Mouse (Mus musculus) liver, embryonic 12.5 days (tissue): ENCODE measurements around the gene Magi2. TPM values are rescaled to one million over a fixed set of nuclear protein-coding genes. Genes with fewer than 3 reads are reported as not detected.

Experiments
- ATAC-seq: fragments of 200-750 bp; cut with Nextera tagmentation; 2 replicates; pipeline ENCODE4 v1.8.0; 2017; ENCODE audit warnings: moderate number of reproducible peaks, mild to moderate bottlenecking, moderate library complexity
- H3K27ac ChIP-seq: fragments of 300-500 bp; sonication (generic); 2 replicates; pipeline ENCODE4 v1.5.1; 2016; ENCODE audit warnings: mild to moderate bottlenecking
- H3K27me3 ChIP-seq: fragments of 300-500 bp; sonication (generic); replicated peaks from 2 replicates; pipeline ENCODE4 v1.6.1; 2016; ENCODE audit warnings: mild to moderate bottlenecking, moderate library complexity
- H3K36me3 ChIP-seq: fragments of 300-500 bp; sonication (generic); 2 replicates; pipeline ENCODE4 v1.6.1; 2016; ENCODE audit warnings: mild to moderate bottlenecking, moderate library complexity
- H3K4me1 ChIP-seq: fragments of 300-500 bp; sonication (generic); 2 replicates; pipeline ENCODE4 v1.6.1; 2016
- H3K4me2 ChIP-seq: fragments of 300-500 bp; sonication (generic); 2 replicates; pipeline ENCODE4 v1.6.1; 2016; ENCODE audit warnings: mild to moderate bottlenecking, moderate library complexity
- H3K4me3 ChIP-seq: fragments of 300-500 bp; sonication (generic); 2 replicates; pipeline ENCODE4 v1.5.1; 2016; ENCODE audit warnings: mild to moderate bottlenecking, moderate library complexity
- H3K9ac ChIP-seq: fragments of 300-500 bp; sonication (generic); 2 replicates; pipeline ENCODE4 v1.6.1; 2016; ENCODE audit warnings: mild to moderate bottlenecking, moderate library complexity
- H3K9me3 ChIP-seq: fragments of 300-500 bp; sonication (generic); replicated peaks from 2 replicates; pipeline ENCODE4 v1.6.1; 2016; ENCODE audit warnings: mild to moderate bottlenecking, moderate library complexity
- WGBS: fragments of 180-500 bp; shearing (Covaris S2); methylation state at CpG from one replicate; pipeline ENCODE4 v1.1.7; 2016; ENCODE audit not compliant: insufficient replicate concordance; 5-methylcytosine and 5-hydroxymethylcytosine counted together
- polyA plus RNA-seq: library from polyadenylated mRNA; unstranded; fragments of >200 nt; fragmentation: Nextera tagmentation; extraction: Ambion mirVana; gene quantifications from 2 replicates; pipeline ENCODE4 v1.2.1, GENCODE M21; 2016

The Magi2 gene
- polyA plus RNA-seq, 1 experiment from 2014 or later, result 0.77 TPM

DNA sequence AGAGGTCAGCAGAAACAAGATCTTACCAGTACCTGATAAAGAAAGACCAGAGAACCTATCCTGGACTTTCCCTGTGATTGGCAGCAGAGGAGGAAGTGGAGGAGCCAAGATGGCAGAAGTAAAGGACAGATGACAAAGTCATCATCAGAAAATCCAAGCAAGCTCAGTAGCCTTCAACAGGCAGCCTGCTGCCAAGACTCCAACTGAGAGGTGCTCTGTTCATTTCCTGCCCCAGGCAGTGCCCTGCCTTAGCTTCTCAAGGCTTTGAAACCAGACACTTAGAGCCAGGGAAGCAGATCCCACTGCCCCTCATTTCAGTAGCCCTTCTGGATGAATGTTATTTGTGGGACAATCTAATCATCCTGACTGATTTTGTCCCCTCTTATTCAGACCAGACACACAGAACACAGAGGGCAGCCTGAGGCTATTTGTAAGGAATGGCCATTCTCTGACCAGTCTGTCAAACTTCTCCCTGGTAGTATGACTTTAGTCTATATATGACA lies 1448.4 kb downstream of the Magi2 start:
- no peak overlapping the region for H3K27ac ChIP-seq
- H3K4me3 ChIP-seq, result no peak overlapping the region
- no peak overlapping the region for H3K9ac ChIP-seq
- ATAC-seq, result no peak
- no peaks in the 10 kb centered on the region for H3K27me3 ChIP-seq
- H3K4me2 ChIP-seq, result no peak overlapping the region
- H3K36me3 ChIP-seq, result no peaks in the 10 kb centered on the region
- no peaks in the 10 kb centered on the region for H3K4me1 ChIP-seq
- H3K9me3 ChIP-seq, result no peaks in the 10 kb centered on the region

DNA sequence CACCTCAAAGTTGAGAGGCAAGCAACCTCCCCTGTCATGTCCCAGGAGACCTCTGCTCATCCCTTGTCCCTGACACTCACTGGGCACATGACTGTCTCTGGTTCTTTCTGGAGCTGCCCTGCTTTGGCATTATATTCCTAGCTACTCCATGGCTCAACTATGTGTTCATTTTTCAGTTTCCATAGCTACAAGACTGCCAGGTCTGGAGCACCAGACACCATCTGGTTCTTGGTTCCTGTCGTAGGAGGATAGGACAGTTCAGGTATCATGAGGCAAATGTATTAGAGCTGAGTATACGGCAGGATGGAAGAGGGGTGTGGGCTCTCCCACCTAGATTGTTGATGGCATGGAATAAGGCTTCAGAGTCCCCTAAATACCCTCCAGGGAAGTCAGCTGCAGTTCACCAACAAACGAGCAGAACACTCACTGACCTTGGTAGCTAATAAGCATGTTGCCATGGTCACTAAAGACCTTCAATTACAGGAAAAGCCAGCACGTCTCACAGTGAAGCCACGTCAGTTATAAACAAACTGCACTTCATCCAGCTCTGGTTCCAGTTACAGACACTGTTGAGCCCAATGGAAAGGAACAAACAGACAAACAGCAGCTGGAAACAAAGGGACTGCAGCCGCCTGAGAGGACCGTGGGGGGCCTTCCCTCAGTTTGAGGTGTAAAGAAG lies 1449.5 kb downstream of the Magi2 start:
- H3K9ac ChIP-seq, result no peak overlapping the region
- no peak overlapping the region for H3K27ac ChIP-seq
- no peak overlapping the region for H3K4me3 ChIP-seq
- no peaks in the 10 kb centered on the region for H3K27me3 ChIP-seq
- H3K36me3 ChIP-seq, result no peaks in the 10 kb centered on the region
- no peaks in the 10 kb centered on the region for H3K9me3 ChIP-seq
- H3K4me1 ChIP-seq, result no peaks in the 10 kb centered on the region
- H3K4me2 ChIP-seq, result no peak overlapping the region
- ATAC-seq, result no peak
- WGBS, result 37% methylated on average over 7 of the region's 7 CpGs

DNA sequence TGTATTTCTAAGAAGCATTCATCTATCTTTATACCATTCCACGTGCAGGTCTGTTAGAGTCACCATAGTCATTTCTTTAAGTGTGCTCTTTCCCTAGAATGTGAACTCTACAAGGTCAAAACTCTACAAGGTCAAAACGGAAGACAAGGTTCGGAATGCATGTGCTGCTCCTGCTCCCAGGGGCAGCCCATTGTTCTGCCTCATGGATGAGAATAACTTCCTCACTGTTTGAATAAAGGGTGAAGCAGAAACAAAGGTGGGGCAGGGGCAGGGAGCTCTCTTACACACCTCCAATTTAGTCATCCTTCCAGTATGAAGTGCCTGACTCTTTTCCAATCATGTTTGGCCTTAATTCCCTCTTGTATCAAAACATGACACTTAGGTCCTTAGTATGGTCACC lies 1450.4 kb downstream of the Magi2 start:
- Histone ChIP-seq H3K9ac (no peak overlapping the region), H3K4me2 (no peak overlapping the region), H3K27me3 (no peaks in the 10 kb centered on the region), H3K9me3 (no peaks in the 10 kb centered on the region), H3K36me3 (no peaks in the 10 kb centered on the region), H3K4me1 (no peaks in the 10 kb centered on the region), H3K4me3 (no peak overlapping the region), H3K27ac (no peak overlapping the region)
- ATAC-seq, result no peak
- WGBS, result 54% methylated on average over 3 of the region's 3 CpGs

DNA sequence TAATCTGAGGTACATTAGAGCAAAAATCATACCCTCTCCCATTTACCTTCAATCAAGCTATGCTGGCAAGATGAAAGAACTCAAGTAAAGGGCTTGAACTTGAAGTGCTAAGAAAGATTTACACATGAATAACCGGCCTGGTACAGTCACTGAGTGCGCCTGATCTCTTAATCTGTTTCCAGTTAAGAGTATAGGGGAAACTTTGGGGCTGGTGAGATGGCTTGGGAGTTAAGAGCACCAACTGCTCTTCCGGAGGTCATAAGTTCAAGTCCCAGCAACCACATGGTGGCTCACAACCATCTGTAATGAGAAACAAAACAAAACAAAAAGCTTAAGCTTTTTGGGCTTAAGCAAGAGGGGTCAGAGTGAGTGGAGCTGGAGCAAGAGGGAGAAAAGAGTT lies 1451.7 kb downstream of the Magi2 start:
- no peak for ATAC-seq
- 52% methylated on average over 3 of the region's 3 CpGs for WGBS

DNA sequence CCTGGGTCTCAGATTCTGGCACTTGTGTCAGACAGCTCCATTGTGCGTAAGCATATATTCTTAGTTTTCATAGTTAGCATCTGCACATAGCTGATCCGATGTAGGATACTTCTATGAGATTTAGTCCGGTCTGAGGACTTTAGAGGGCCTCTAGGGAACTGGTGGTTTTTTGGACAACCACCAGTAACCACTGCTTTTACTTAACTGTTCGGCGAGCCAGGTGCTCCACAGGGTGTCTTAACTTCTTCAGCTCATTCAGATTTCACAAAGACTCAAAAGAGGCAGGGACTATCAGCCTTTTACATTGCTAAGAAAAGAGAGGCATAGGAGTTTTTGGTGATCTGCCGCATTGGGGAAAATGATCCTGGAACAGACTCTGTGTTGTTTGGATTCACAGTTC lies 1453.1 kb downstream of the Magi2 start:
- Histone ChIP-seq H3K9me3 (no peaks in the 10 kb centered on the region), H3K9ac (no peak overlapping the region), H3K27me3 (no peaks in the 10 kb centered on the region), H3K36me3 (no peaks in the 10 kb centered on the region), H3K4me3 (no peak overlapping the region), H3K4me2 (no peak overlapping the region), H3K4me1 (no peaks in the 10 kb centered on the region), H3K27ac (no peak overlapping the region)
- 72% methylated on average over 6 of the region's 6 CpGs for WGBS
- ATAC-seq, result no peak

More for the DNA sequence above, 1451.7 kb downstream of the Magi2 start:
- no peak overlapping the region for H3K4me3 ChIP-seq
- no peak overlapping the region for H3K27ac ChIP-seq
- no peaks in the 10 kb centered on the region for H3K4me1 ChIP-seq
- no peak overlapping the region for H3K9ac ChIP-seq
- H3K9me3 ChIP-seq, result no peaks in the 10 kb centered on the region
- H3K36me3 ChIP-seq, result no peaks in the 10 kb centered on the region
- H3K4me2 ChIP-seq, result no peak overlapping the region
- no peaks in the 10 kb centered on the region for H3K27me3 ChIP-seq

DNA sequence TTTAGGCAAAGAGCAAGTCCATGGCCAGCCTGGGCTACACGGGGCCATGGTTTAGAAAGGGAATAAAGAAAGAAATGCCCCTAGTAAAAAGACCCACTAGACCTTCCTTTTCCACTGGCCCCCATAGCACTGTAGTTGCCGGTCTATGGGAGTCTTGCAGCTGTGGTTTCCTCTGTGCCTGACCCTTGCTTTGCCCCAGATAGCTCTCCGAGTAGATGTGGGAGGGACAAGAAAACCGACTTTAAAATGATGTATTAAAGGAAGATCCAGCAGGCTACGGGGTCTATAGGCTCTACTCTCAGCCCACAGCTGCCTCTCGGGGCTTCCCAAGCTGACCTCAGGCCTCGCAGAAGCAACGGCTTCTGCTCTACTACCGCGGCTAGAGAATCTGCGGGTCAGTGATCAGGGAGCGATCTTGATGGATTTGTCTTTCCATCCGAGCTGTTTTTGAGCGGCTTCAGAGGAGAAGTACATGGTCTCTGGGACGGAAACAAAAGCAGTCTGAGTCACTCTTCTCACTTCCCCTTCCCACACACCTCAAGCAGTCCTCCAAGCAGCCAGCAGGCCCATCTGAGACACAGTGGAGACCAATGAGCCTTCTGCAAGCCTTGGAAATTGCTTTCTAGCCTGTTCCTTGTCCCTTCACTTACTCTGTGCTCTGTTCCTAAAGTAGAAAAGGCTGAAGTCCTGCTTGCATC lies 1454.1 kb downstream of the Magi2 start:
- Histone ChIP-seq H3K9me3 (no peaks in the 10 kb centered on the region), H3K36me3 (no peaks in the 10 kb centered on the region), H3K4me3 (no peak overlapping the region), H3K27ac (no peak overlapping the region), H3K9ac (no peak overlapping the region), H3K27me3 (no peaks in the 10 kb centered on the region), H3K4me2 (no peak overlapping the region), H3K4me1 (no peaks in the 10 kb centered on the region)
- WGBS, result 33% methylated on average over 15 of the region's 15 CpGs
- ATAC-seq, result no peak

DNA sequence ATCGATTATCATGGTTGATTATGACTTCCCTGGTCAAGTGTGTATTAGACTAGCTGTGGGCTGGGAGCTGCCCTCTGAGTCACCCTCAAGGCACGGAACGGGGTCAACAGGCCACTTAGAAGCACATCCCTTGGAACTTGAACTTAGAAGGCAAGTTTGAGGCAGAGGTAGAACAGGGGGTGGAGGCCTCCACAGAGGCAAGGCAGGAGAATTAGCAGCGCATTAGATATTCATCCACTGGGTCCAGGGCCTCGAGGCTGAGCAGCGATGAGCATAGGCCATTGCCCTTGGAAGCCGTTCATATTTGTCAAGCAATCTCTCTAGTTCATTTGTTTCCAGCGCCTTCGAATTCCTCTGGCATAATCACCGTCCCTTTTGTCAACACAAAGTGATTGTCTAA lies 1454.8 kb downstream of the Magi2 start:
- H3K4me1 ChIP-seq, result no peaks in the 10 kb centered on the region
- no peak for ATAC-seq
- no peaks in the 10 kb centered on the region for H3K27me3 ChIP-seq
- no peak overlapping the region for H3K9ac ChIP-seq
- H3K4me3 ChIP-seq, result no peak overlapping the region
- H3K9me3 ChIP-seq, result no peaks in the 10 kb centered on the region
- WGBS, result 77% methylated on average over 10 of the region's 10 CpGs
- no peak overlapping the region for H3K27ac ChIP-seq
- no peaks in the 10 kb centered on the region for H3K36me3 ChIP-seq
- no peak overlapping the region for H3K4me2 ChIP-seq

DNA sequence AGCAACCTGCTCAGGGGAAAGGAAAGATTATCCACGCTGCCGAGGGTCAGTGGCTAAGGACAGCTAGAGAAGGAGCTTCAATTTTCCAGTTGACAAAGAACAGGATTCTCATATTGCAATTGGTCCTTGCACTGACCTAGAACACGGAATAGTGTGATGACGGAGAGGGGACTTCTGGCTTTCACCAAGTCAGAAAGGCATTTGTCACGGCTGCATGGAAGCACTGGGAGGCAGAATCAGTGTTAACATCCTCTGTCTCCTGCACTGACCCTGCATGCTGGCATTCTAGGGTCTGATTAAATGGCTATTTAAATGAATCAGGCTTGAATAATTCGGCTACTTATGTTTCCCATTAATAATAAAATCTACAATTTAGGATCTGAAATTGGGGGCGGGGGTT lies 1455.4 kb downstream of the Magi2 start:
- H3K27me3 ChIP-seq, result no peaks in the 10 kb centered on the region
- 68% methylated on average over 7 of the region's 7 CpGs for WGBS
- no peaks in the 10 kb centered on the region for H3K9me3 ChIP-seq
- H3K4me1 ChIP-seq, result no peaks in the 10 kb centered on the region
- no peak overlapping the region for H3K9ac ChIP-seq
- no peaks in the 10 kb centered on the region for H3K36me3 ChIP-seq
- no peak overlapping the region for H3K27ac ChIP-seq
- no peak overlapping the region for H3K4me2 ChIP-seq
- no peak for ATAC-seq
- H3K4me3 ChIP-seq, result no peak overlapping the region

DNA sequence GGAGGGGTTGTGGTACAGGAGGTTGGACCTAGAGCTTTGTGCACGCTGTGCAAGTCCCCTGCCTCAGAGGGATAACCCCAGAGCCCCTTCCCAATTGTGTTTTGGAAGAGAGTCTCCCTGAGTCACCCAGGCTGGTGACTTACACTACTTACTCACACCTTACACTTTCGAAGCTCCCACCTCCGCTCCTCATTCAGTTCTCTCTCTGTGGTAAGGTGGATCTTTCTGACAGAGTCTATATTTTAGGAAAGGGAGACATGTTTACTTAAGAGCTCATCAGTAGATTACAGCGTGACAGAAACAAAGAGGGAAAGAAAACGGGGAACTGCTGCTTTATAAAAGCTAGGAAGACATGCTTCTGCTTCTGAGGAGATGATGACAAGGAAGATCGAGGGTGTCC lies 1457.3 kb downstream of the Magi2 start:
- Histone ChIP-seq H3K9me3 (no peaks in the 10 kb centered on the region), H3K9ac (no peak overlapping the region), H3K27me3 (no peaks in the 10 kb centered on the region), H3K27ac (no peak overlapping the region), H3K4me2 (no peak overlapping the region), H3K36me3 (no peaks in the 10 kb centered on the region), H3K4me3 (no peak overlapping the region), H3K4me1 (no peaks in the 10 kb centered on the region)
- ATAC-seq, result no peak
- WGBS, result 52% methylated on average over 6 of the region's 6 CpGs

DNA sequence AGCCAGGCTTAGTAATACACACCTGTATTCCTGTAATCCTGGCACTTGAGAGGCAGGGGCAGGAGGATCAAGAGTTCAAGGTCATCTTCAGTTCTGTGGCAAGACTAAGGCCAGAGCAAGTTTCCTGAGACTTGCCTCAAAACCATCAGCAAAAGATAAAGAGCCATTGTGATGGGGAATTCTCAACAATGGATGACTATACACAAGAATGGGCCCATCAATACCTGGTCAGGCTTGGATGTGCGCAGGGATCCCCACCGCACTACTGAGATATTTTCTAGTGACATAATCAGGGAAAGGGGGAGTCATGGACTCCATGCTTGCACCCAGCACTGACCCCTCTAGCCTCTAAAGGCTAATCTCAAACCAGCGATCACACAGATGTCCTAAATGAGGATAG lies 1465.4 kb downstream of the Magi2 start:
- 81% methylated on average over 3 of the region's 3 CpGs for WGBS

DNA sequence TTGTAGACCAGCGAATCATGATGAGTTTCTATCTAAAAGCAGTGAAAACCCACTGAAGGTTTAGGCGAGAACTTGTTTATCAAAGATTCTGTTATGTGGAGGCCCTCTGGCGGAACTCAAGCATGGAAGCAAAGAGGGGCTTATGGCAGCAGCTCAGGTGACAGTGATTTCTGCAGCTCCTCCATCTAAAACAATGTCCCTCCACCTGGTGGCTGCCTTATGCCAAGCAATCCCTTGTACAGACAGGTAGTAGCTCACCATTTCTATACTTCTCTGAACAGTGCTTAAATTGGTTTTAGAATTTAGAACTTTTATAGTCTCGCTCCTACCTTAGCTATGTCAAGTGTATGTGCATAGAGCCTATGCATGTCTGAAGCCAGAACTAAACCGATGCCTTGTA lies 1472.3 kb downstream of the Magi2 start:
- Histone ChIP-seq H3K36me3 (no peaks in the 10 kb centered on the region), H3K9ac (no peak overlapping the region), H3K27me3 (peaks cover 28% of the 10 kb centered on the region), H3K9me3 (no peaks in the 10 kb centered on the region), H3K4me3 (no peak overlapping the region), H3K27ac (no peak overlapping the region), H3K4me2 (no peak overlapping the region), H3K4me1 (no peaks in the 10 kb centered on the region)
- ATAC-seq, result no peak
- WGBS, result 59% methylated on average over 5 of the region's 5 CpGs

More for the DNA sequence above, 1465.4 kb downstream of the Magi2 start:
- Histone ChIP-seq H3K9ac (no peak overlapping the region), H3K4me2 (no peak overlapping the region), H3K9me3 (0 out of 2 replicates have a peak, but pooled peaks cover 5% of the 10 kb centered on the region), H3K27me3 (no peaks in the 10 kb centered on the region), H3K4me3 (no peak overlapping the region), H3K36me3 (no peaks in the 10 kb centered on the region), H3K4me1 (no peaks in the 10 kb centered on the region), H3K27ac (no peak overlapping the region)
- ATAC-seq, result no peak

DNA sequence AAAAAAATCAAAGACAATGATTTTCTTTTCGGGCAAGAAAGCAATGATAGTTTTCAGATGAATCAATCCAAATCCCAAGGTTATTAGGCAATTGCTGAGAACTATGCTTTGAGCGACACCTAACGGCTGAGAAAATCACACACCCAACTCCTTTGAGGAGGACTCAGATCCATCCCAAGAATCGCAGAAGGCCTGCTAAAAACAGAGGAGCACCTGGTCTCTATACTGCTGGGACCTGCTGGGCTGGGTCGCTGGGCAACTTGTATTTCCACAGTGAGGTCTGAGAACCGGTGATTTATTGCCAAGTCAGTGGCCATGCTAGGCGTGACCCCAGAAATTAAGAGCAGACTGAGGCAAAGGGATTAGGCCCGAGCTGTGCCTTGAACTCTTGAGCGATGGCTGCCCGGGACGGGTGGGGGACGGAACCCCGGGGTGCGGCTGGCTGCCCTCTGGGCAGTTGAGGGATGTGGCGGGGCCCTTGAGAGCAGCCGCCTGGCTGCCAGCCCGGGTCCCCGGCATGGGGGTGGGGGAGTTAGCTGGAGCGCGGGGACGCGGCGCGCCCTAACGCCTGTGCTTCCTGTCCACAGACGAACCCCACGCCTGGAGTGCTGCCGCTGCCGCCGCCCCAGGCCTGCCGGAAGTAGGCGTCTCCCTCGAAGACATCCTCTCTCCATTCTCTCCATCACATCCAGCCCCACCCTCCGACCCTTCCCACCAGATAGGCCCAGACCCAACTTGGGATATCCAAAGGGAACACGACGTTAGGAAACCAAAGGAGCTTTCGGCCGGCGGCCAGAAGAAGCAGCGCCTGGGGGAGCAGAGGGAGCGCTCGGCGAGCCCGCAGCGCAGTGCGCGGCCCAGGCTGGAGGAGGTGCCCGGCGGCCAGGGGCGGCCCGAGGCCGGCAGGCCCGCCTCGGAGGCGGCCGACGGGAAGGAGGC lies 1474.9 kb downstream of the Magi2 start:
- peak overlapping the region; percentile 53 for H3K9ac ChIP-seq

More for the DNA sequence above, 1474.9 kb downstream of the Magi2 start:
- 1% methylated on average over 57 of the region's 57 CpGs for WGBS
- peak overlapping the region; percentile 70 for H3K4me2 ChIP-seq
- peak overlapping the region; percentile 57 for H3K4me3 ChIP-seq
- H3K36me3 ChIP-seq, result no peaks in the 10 kb centered on the region
- no peaks in the 10 kb centered on the region for H3K9me3 ChIP-seq
- peaks cover 28% of the 10 kb centered on the region for H3K27me3 ChIP-seq
- H3K27ac ChIP-seq, result peak overlapping the region; percentile 79
- no peaks in the 10 kb centered on the region for H3K4me1 ChIP-seq
- ATAC-seq, result peak; percentile 83
